Mouse (Mus musculus) liver, embryonic 14.5 days (tissue): ENCODE results near the gene Entpd2.

Source experiments
- CTCF ChIP-seq: IDR thresholded peaks from 2 replicates; pipeline ENCODE4 v1.5.1; 2016; ENCODE audit warnings: antibody characterized with exemption, low read depth, control low read depth
- EP300 ChIP-seq: IDR thresholded peaks from 2 replicates; pipeline ENCODE4 v1.6.1; 2016; ENCODE audit warnings: antibody characterized with exemption, low read depth

DNA sequence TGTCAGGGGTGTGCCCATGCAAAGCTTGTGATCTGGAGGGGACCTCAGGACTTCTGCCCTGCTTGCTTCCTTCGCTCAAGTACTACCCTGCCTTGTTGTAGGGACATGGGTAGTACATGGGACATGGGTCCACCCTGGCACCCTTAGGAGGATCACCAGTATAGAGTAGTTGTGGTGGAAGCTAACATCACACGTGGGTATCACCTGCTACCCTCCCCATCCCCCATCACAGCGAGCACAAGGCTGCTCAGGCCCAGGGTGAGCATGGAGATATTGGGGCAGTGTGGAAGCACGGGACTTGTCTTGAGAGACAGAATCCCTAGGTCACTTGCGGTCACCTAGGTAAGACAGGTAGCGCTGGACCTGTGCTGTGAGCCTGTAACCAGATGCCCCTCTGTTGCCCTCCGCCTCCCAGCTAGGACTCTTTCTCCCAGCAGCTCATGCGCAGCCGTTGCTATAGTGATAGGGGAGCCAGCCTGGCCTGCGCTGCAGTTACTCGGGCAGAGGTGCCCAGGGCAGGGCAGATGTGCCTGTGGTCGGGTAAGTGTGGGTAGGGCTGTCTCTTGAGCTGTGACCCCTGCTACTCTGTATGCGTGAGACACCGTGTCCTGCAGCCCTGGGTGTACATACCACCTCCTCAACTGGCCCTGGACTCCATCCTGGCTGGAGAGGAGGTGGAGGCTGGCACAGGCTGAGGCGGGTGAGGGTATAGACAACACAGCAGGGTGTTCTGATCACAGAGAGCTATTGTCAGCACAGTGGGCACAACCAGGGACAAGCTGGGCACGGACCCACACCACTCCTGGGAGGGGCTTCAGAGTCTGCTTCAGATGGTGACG, 34.9 kb downstream of the Entpd2 start:
- TF ChIP-seq CTCF, result no peak
- no peak for TF ChIP-seq EP300
